Mouse (Mus musculus) small intestine, adult 2 months (tissue): ENCODE measurements around the gene Gm11084. TPM values are rescaled to one million over a fixed set of nuclear protein-coding genes. Genes with fewer than 3 reads are reported as not detected.

Experiments
- H3K27ac ChIP-seq: fragments of 200-500 bp; 2 replicates; pipeline ENCODE4 v1.5.1; 2012; ENCODE audit warnings: low read depth, low read length, control low read depth, inconsistent platforms; ENCODE audit not compliant: insufficient read depth
- H3K27me3 ChIP-seq: fragments of 200-500 bp; 2 replicates; pipeline ENCODE4 v1.6.1; 2012; ENCODE audit warnings: mild to moderate bottlenecking, moderate library complexity, low read length, inconsistent platforms; ENCODE audit not compliant: control insufficient read depth, insufficient read depth
- H3K36me3 ChIP-seq: fragments of 200-500 bp; 2 replicates; pipeline ENCODE4 v1.6.1; 2012; ENCODE audit warnings: mild to moderate bottlenecking, low read length, control low read depth, inconsistent platforms; ENCODE audit not compliant: control insufficient read depth, insufficient read depth
- H3K4me1 ChIP-seq: fragments of 200-500 bp; 2 replicates; pipeline ENCODE4 v1.6.1; 2012; ENCODE audit warnings: low read length, inconsistent platforms, mixed read lengths; ENCODE audit not compliant: control insufficient read depth, insufficient read depth, insufficient read length
- H3K4me3 ChIP-seq: fragments of 200-500 bp; 2 replicates; pipeline ENCODE4 v1.5.1; 2012; ENCODE audit warnings: low read depth, mild to moderate bottlenecking, control low read depth, inconsistent platforms, low read length, moderate library complexity
- CTCF ChIP-seq: fragments of 200-500 bp; IDR thresholded peaks from 2 replicates; pipeline ENCODE4 v1.5.1; 2012; ENCODE audit warnings: low read depth, mild to moderate bottlenecking, control low read depth, inconsistent platforms, low read length, moderate library complexity, mixed read lengths; ENCODE audit not compliant: insufficient replicate concordance, insufficient read length; ENCODE audit errors: extremely low read depth
- POLR2A ChIP-seq: fragments of 200-500 bp; IDR thresholded peaks from 2 replicates; pipeline ENCODE4 v1.6.1; 2012; ENCODE audit warnings: low read depth, mild to moderate bottlenecking, control low read depth, inconsistent platforms, low read length, moderate library complexity
- WGBS: fragments of 180-500 bp; shearing (Covaris S2); methylation state at CpG from one replicate; pipeline ENCODE4 v1.1.7; 2018; 5-methylcytosine and 5-hydroxymethylcytosine counted together
- polyA plus RNA-seq: library from polyadenylated mRNA; depleted of rRNA; stranded (reverse); fragments of >200 nt; gene quantifications from 2 replicates; pipeline ENCODE4 v1.2.3, GENCODE M21; 2012

The Gm11084 gene
- polyA plus RNA-seq, 1 experiment, result not detected

GRCm38 (mm10) chr2:72981441-72982109 is 4.9 kb downstream of the Gm11084 start:
- H3K4me3 ChIP-seq, result no peak overlapping the region

GRCm38 (mm10) chr2:72981075-72981420 is 5.5 kb downstream of the Gm11084 start:
- H3K36me3 ChIP-seq, result peaks cover 2% of the 10 kb centered on the region; the same call in 1 of the 2 replicates
- peaks cover 5% of the 10 kb centered on the region; the same call in 1 of the 2 replicates for H3K4me1 ChIP-seq
- H3K27ac ChIP-seq, result peak overlapping the region; percentile 100
- TF ChIP-seq CTCF (no peak), POLR2A (no peak)
- no peaks in the 10 kb centered on the region for H3K27me3 ChIP-seq
- H3K4me3 ChIP-seq, result peak overlapping the region; percentile 91
- 5% methylated on average over 3 of the region's 3 CpGs for WGBS

More at GRCm38 (mm10) chr2:72981441-72982109, 4.9 kb downstream of the Gm11084 start:
- H3K4me1 ChIP-seq, result peaks cover 4% of the 10 kb centered on the region; the same call in 1 of the 2 replicates
- H3K36me3 ChIP-seq, result peaks cover 2% of the 10 kb centered on the region; the same call in 1 of the 2 replicates
- 69% methylated on average over 9 of the region's 9 CpGs for WGBS
- TF ChIP-seq CTCF (no peak), POLR2A (no peak)
- no peaks in the 10 kb centered on the region for H3K27me3 ChIP-seq
- H3K27ac ChIP-seq, result no peak overlapping the region

- H3K36me3 ChIP-seq, result peaks cover 2% of the 10 kb centered on the region; the same call in 1 of the 2 replicates
- peaks cover 5% of the 10 kb centered on the region; the same call in 1 of the 2 replicates for H3K4me1 ChIP-seq
- no peak for TF ChIP-seq CTCF
- TF ChIP-seq POLR2A, result peak; percentile 93
- H3K4me3 ChIP-seq, result peak within 1 kb of the TSS; percentile 91
- peak within 1 kb of the TSS; percentile 100 for H3K27ac ChIP-seq
- no peaks in the 10 kb centered on the region for H3K27me3 ChIP-seq
- WGBS, result under 1% methylated on average over 64 of the region's 64 CpGs
Observed at GRCm38 (mm10) chr2:72980337-72981074, 6.0 kb downstream of the Gm11084 start, which contains the start of gene Sp3. Sp3 (minus strand) TSS chr2:72980446.

- Histone ChIP-seq H3K36me3 (peaks cover 2% of the 10 kb centered on the region; the same call in 1 of the 2 replicates), H3K4me3 (peak overlapping the region; percentile 91), H3K4me1 (peaks cover 5% of the 10 kb centered on the region; the same call in 1 of the 2 replicates), H3K27ac (peak overlapping the region; percentile 100), H3K27me3 (no peaks in the 10 kb centered on the region)
- WGBS, result under 1% methylated on average over 43 of the region's 54 CpGs
- TF ChIP-seq CTCF, result no peak
- 0 out of 2 replicates have a peak, but pooled peaks have one; percentile 28 for TF ChIP-seq POLR2A
Observed at GRCm38 (mm10) chr2:72979659-72980071, 6.9 kb downstream of the Gm11084 start.

GRCm38 (mm10) chr2:72978901-72979658 is 7.4 kb downstream of the Gm11084 start:
- Histone ChIP-seq H3K27me3 (no peaks in the 10 kb centered on the region), H3K27ac (peak overlapping the region; percentile 100), H3K4me1 (peaks cover 4% of the 10 kb centered on the region; the same call in 1 of the 2 replicates), H3K4me3 (peak overlapping the region; percentile 91), H3K36me3 (peaks cover 2% of the 10 kb centered on the region; the same call in 1 of the 2 replicates)
- TF ChIP-seq POLR2A, result peak; percentile 30; the same call in 1 of the 2 replicates
- no peak for TF ChIP-seq CTCF
- WGBS, result under 1% methylated on average over 90 of the region's 107 CpGs

GRCm38 (mm10) chr2:72978473-72978872 is 8.0 kb downstream of the Gm11084 start:
- WGBS, result under 1% methylated on average over 36 of the region's 38 CpGs
- H3K27me3 ChIP-seq, result no peaks in the 10 kb centered on the region
- H3K27ac ChIP-seq, result peak overlapping the region; percentile 99
- peak overlapping the region; percentile 91 for H3K4me3 ChIP-seq
- peaks cover 2% of the 10 kb centered on the region; the same call in 1 of the 2 replicates for H3K36me3 ChIP-seq
- H3K4me1 ChIP-seq, result peaks cover 4% of the 10 kb centered on the region; the same call in 1 of the 2 replicates
- TF ChIP-seq CTCF (peak; percentile 38; the same call in 1 of the 2 replicates), POLR2A (no peak)

GRCm38 (mm10) chr2:72977272-72977671 is 9.2 kb downstream of the Gm11084 start:
- 26% methylated on average over 1 of the region's 1 CpGs for WGBS
- TF ChIP-seq CTCF, result no peak
- TF ChIP-seq POLR2A, result no peak
- Histone ChIP-seq H3K36me3 (peaks cover 2% of the 10 kb centered on the region; the same call in 1 of the 2 replicates), H3K4me1 (peaks cover 4% of the 10 kb centered on the region; the same call in 1 of the 2 replicates), H3K4me3 (no peak overlapping the region), H3K27me3 (no peaks in the 10 kb centered on the region), H3K27ac (no peak overlapping the region)
